Mouse (Mus musculus) ES-Bruce4 (cell line): ENCODE measurements at regions not wholly inside any gene's neighbourhood (a gene's known extent, or its start where the extent isn't known, plus 50 kb on each side); places are given as distances from the start of the nearest gene placed in this dataset.

Experiments
- CTCF ChIP-seq: IDR thresholded peaks from one replicate; pipeline ENCODE4 v1.8.1; 2011; ENCODE audit warnings: low read depth, low read length
- EP300 ChIP-seq: IDR thresholded peaks from 2 replicates; pipeline ENCODE4 v1.6.1; 2011; ENCODE audit warnings: low read depth, low read length; ENCODE audit not compliant: insufficient read depth
- POLR2A ChIP-seq: IDR thresholded peaks from one replicate; pipeline ENCODE4 v1.8.1; 2011; ENCODE audit warnings: low read length; ENCODE audit not compliant: insufficient read depth

DNA sequence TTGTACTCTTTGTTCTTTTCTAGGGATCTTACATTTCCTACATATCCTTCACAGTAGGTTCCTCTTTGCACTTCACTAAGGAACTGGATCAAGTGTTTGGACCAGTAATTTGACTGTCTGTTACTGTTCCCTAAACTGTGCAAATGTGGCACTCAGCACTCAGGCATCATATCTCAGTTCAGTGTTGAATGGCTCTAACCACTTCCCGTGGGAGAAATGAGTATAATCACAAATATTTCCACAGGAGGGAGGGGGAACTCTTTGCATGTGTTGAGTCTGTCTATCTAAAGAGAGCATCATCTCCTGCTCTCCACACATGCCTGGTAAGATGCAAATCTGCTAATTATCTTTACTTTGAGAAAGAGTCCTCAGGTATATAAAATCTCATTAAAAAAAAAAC is 588.5 kb downstream of the Plod2 start:
- TF ChIP-seq CTCF, result no peak
- TF ChIP-seq POLR2A, result no peak
- no peak for TF ChIP-seq EP300
